Mouse (Mus musculus): ENCODE data around the gene Parp4. TPM values are rescaled to one million over a fixed set of nuclear protein-coding genes. Genes with fewer than 3 reads are reported as not detected.

Gene Parp4
- polyA plus RNA-seq, 1 experiment from 2014 or later, result 8.2 TPM

- 90% methylated on average over 2 of the region's 2 CpGs for WGBS
- H3K36me3 ChIP-seq (ENCODE audit: insufficient read depth, low read length), result 0 out of 2 replicates have a peak, but pooled peaks cover 13% of the 10 kb centered on the region
- H3K4me1 ChIP-seq (replicated peaks; ENCODE audit: insufficient read depth, low read length), result no peaks in the 10 kb centered on the region
These were observed 20.7 kb upstream of the Parp4 start for GRCm38 (mm10) chr14:56554716-56555115.

DNA sequence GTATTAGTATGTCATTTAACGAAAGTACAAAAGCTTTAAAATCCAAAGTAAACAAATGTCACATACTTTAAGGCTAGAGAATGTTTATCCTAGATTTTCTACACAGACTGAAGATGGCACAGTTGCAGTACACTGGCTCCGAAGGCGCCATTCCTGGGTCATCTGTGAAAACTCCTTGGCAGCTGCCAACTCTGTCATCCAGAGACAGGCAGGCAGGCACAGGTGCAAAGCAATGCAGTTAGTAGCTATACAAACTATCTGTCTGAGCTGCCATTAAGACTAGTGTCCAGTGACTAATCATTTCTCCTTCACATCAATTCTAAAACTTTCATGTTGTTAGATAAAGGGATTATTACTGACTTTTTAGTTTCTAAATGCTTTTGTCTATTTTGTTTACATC is 16.3 kb upstream of the Parp4 start:
- Histone ChIP-seq H3K4me1 (replicated peaks; ENCODE audit: insufficient read depth, low read length) (no peaks in the 10 kb centered on the region), H3K36me3 (ENCODE audit: insufficient read depth, low read length) (peaks cover 5% of the 10 kb centered on the region; the same call in 1 of the 2 replicates), H3K9me3 (replicated peaks; ENCODE audit: low read length) (no peaks in the 10 kb centered on the region), H3K27ac (no peak overlapping the region), H3K4me3 (replicated peaks; ENCODE audit: low read depth, low read length) (no peak overlapping the region), H3K9ac (ENCODE audit: low read depth, low read length) (no peak overlapping the region), H3K27me3 (ENCODE audit: insufficient read depth, low read length) (no peaks in the 10 kb centered on the region), H3K4me2 (ENCODE audit: low read length) (no peak overlapping the region)
- DNase-seq (ENCODE audit: low spot score), result no peak
- no peak for ATAC-seq (replicated peaks; ENCODE audit: low FRiP score, low read depth)
- 87% methylated on average over 3 of the region's 3 CpGs for WGBS
- TF ChIP-seq CTCF (IDR thresholded peaks at IDR 0.05; ENCODE audit: low read depth), result no peak

More at GRCm38 (mm10) chr14:56554716-56555115, 20.7 kb upstream of the Parp4 start:
- no peaks in the 10 kb centered on the region for H3K9me3 ChIP-seq (replicated peaks; ENCODE audit: low read length)
- TF ChIP-seq CTCF (IDR thresholded peaks at IDR 0.05; ENCODE audit: low read depth), result no peak
- no peak overlapping the region for H3K4me3 ChIP-seq (replicated peaks; ENCODE audit: low read depth, low read length)
- H3K27ac ChIP-seq, result no peak overlapping the region
- H3K4me2 ChIP-seq (ENCODE audit: low read length), result no peak overlapping the region
- DNase-seq (ENCODE audit: low spot score) (no peak), ATAC-seq (replicated peaks; ENCODE audit: low FRiP score, low read depth) (no peak)
- no peaks in the 10 kb centered on the region for H3K27me3 ChIP-seq (ENCODE audit: insufficient read depth, low read length)
- no peak overlapping the region for H3K9ac ChIP-seq (ENCODE audit: low read depth, low read length)

DNA sequence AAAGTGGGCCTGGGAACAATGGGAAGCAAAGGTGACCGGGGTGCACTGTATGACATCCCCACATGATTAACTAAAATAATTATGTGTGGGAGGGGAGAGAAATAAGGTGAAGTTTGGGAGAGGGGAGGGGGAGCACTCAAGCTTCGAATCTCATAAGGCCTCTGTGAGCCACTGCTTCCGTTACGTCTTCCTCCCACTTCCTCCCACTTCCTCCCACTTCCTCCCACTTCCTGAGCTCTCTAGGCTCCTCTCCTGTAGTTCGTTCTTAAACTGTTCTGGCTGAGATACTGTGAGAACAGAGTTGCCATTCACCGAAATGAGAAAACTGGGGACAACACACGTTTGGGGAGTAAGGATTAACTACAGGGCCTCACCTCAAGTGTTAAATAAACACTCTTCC is 7.9 kb upstream of the Parp4 start:
- peak overlapping the region; percentile 6; the same call in 1 of the 2 replicates for H3K4me2 ChIP-seq (ENCODE audit: low read length)
- H3K27me3 ChIP-seq (ENCODE audit: insufficient read depth, low read length), result no peaks in the 10 kb centered on the region
- H3K4me1 ChIP-seq (replicated peaks; ENCODE audit: insufficient read depth, low read length), result no peaks in the 10 kb centered on the region
- no peak overlapping the region for H3K4me3 ChIP-seq (replicated peaks; ENCODE audit: low read depth, low read length)
- no peak overlapping the region for H3K27ac ChIP-seq
- WGBS, result 34% methylated on average over 7 of the region's 7 CpGs
- H3K9me3 ChIP-seq (replicated peaks; ENCODE audit: low read length), result no peaks in the 10 kb centered on the region
- ATAC-seq (replicated peaks; ENCODE audit: low FRiP score, low read depth), result no peak
- TF ChIP-seq CTCF (IDR thresholded peaks at IDR 0.05; ENCODE audit: low read depth), result no peak
- peaks cover 5% of the 10 kb centered on the region; the same call in 1 of the 2 replicates for H3K36me3 ChIP-seq (ENCODE audit: insufficient read depth, low read length)
- DNase-seq (ENCODE audit: low spot score), result peak; percentile 19
- no peak overlapping the region for H3K9ac ChIP-seq (ENCODE audit: low read depth, low read length)

- ATAC-seq (replicated peaks; ENCODE audit: low FRiP score, low read depth), result no peak
- peaks cover under 1% of the 10 kb centered on the region; the same call in 1 of the 2 replicates for H3K36me3 ChIP-seq (ENCODE audit: insufficient read depth, low read length)
- H3K27ac ChIP-seq, result no peak overlapping the region
- 63% methylated on average over 4 of the region's 4 CpGs for WGBS
- no peak overlapping the region for H3K9ac ChIP-seq (ENCODE audit: low read depth, low read length)
- TF ChIP-seq CTCF (IDR thresholded peaks at IDR 0.05; ENCODE audit: low read depth), result no peak
- no peaks in the 10 kb centered on the region for H3K9me3 ChIP-seq (replicated peaks; ENCODE audit: low read length)
- H3K4me2 ChIP-seq (ENCODE audit: low read length), result no peak overlapping the region
- H3K27me3 ChIP-seq (ENCODE audit: insufficient read depth, low read length), result no peaks in the 10 kb centered on the region
- no peak overlapping the region for H3K4me3 ChIP-seq (replicated peaks; ENCODE audit: low read depth, low read length)
- DNase-seq (ENCODE audit: low spot score), result no peak
- no peaks in the 10 kb centered on the region for H3K4me1 ChIP-seq (replicated peaks; ENCODE audit: insufficient read depth, low read length)
These were observed 6.4 kb upstream of the Parp4 start for GRCm38 (mm10) chr14:56569041-56569440.

- ATAC-seq (replicated peaks; ENCODE audit: low FRiP score, low read depth), result peak; percentile 96
- WGBS, result under 1% methylated on average over 59 of the region's 59 CpGs
- TF ChIP-seq CTCF (IDR thresholded peaks at IDR 0.05; ENCODE audit: low read depth), result no peak
- Histone ChIP-seq H3K9ac (ENCODE audit: low read depth, low read length) (peak overlapping the region; percentile 61), H3K4me1 (replicated peaks; ENCODE audit: insufficient read depth, low read length) (peaks cover 4% of the 10 kb centered on the region; the same call in 1 of the 2 replicates), H3K9me3 (replicated peaks; ENCODE audit: low read length) (no peaks in the 10 kb centered on the region), H3K36me3 (ENCODE audit: insufficient read depth, low read length) (no peaks in the 10 kb centered on the region), H3K27me3 (ENCODE audit: insufficient read depth, low read length) (no peaks in the 10 kb centered on the region), H3K27ac (0 out of 2 replicates have a peak overlapping the region, but pooled peaks have one; percentile 21), H3K4me3 (replicated peaks; ENCODE audit: low read depth, low read length) (peak overlapping the region; percentile 75), H3K4me2 (ENCODE audit: low read length) (peak overlapping the region; percentile 85)
- DNase-seq (ENCODE audit: low spot score), result peak; percentile 98
These were observed 3.9 kb upstream of the Parp4 start for GRCm38 (mm10) chr14:56571310-56572093.

DNA sequence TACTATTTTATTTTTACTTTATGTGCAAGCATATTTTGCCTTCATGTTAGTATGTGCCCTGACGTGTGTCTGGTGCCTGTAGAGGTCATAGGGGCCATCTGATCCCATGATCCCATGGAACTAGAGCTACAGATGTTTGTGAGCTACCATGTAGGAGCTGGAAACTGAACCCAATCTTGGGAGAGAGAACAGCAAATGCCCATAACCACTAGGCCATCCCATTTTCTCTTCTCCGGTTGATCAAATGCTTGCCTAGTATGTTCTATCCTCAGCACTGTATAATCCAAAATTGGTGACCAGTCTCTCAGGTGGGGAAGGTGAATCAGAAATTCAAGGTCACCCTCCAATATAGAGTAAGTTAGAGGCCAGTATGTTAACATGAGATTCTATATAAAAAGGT is 2.9 kb upstream of the Parp4 start:
- Histone ChIP-seq H3K4me2 (ENCODE audit: low read length) (no peak overlapping the region), H3K9ac (ENCODE audit: low read depth, low read length) (no peak overlapping the region), H3K9me3 (replicated peaks; ENCODE audit: low read length) (no peaks in the 10 kb centered on the region), H3K27ac (no peak overlapping the region), H3K4me3 (replicated peaks; ENCODE audit: low read depth, low read length) (no peak overlapping the region), H3K36me3 (ENCODE audit: insufficient read depth, low read length) (no peaks in the 10 kb centered on the region), H3K27me3 (ENCODE audit: insufficient read depth, low read length) (no peaks in the 10 kb centered on the region), H3K4me1 (replicated peaks; ENCODE audit: insufficient read depth, low read length) (peaks cover 5% of the 10 kb centered on the region; the same call in 1 of the 2 replicates)
- TF ChIP-seq CTCF (IDR thresholded peaks at IDR 0.05; ENCODE audit: low read depth), result no peak
- no peak for ATAC-seq (replicated peaks; ENCODE audit: low FRiP score, low read depth)
- no peak for DNase-seq (ENCODE audit: low spot score)
- 72% methylated on average over 2 of the region's 2 CpGs for WGBS
